Mouse (Mus musculus): ENCODE results near the gene Gm14410. TPM values are rescaled to one million over a fixed set of nuclear protein-coding genes. Genes with fewer than 3 reads are reported as not detected.

The Gm14410 gene
- 10 to 100 TPM in 1 of 2 experiments, 1 to 10 TPM in 1; 5.9 to 14.5 TPM for polyA plus RNA-seq (2017; shearing (Covaris generic))

GRCm38 (mm10) chr2:177206341-177206740 is at the start of gene Gm14410:
Gene Gm14410, minus strand, starts transcription at chr2:177206421.

Other genes starting within 250 kb of the Gm14410 start
- gene Gm14419, start 205.5 kb downstream of the Gm14410 start, polyA plus RNA-seq (2017; shearing (Covaris generic)): 1 to 10 TPM; 1.0 to 2.6 TPM
- gene Gm14401, start 132.1 kb downstream of the Gm14410 start, polyA plus RNA-seq (2017; shearing (Covaris generic)): under 1 TPM in 1 of 2 experiments, not detected in 1; 0.58 TPM
- not detected for gene Gm14409, start 60.6 kb upstream of the Gm14410 start, polyA plus RNA-seq (2017; shearing (Covaris generic))
- gene Gm14412, start 117.9 kb upstream of the Gm14410 start, polyA plus RNA-seq (2017; shearing (Covaris generic)): under 1 TPM in 1 of 2 experiments, not detected in 1; 0.68 TPM
- gene Gm14418, start 191.9 kb upstream of the Gm14410 start, polyA plus RNA-seq (2017; shearing (Covaris generic)): under 1 TPM; 0.74 to 0.86 TPM